Mouse (Mus musculus) brain, embryonic 18.5 days (tissue): ENCODE results near the gene Olfr523.

Experiments
- DNase-seq: peaks from one replicate; pipeline ENCODE4 v3.0.0-alpha.2; 2012; ENCODE audit warnings: low read depth, low spot score

Gene Olfr523

DNA sequence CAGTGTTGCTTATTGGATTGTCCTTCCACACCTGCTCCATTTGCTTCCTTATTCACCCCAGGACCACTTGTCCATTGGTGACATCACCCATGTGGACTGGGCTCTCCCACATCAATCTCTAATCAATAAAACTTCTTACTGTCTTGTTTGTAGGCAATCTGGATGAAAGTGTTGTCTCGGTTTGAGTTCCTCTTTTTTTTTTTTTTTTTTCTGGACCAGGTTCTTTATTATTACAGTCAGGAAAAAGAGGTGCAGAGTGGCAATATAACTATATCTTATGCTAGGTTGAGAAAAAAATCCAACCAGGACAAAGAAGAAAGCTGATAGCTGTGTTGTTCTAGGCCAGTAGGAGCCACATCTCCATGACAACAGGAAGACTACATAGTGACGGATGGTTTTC lies 7.7 kb downstream of the Olfr523 start:
- DNase-seq, result no peak

DNA sequence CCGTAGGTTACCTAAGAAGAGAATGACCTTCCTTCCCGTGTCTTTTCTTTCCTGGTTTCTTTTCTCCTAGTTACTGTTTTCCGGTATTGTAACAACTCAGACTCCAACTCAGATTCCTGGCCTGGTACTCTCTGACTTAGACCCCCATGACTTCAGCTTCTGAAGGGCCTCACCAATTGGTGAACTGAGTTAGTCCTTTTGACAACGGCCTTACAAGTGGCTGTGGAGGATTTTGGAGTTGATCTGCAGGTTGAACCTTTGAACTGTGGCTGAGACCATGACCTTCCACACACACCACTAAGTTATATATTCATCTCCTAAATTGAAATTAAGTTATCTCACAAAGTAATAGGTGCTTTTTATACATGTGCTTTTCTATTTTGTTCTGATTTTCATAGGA lies 11.2 kb downstream of the Olfr523 start:
- no peak for DNase-seq

DNA sequence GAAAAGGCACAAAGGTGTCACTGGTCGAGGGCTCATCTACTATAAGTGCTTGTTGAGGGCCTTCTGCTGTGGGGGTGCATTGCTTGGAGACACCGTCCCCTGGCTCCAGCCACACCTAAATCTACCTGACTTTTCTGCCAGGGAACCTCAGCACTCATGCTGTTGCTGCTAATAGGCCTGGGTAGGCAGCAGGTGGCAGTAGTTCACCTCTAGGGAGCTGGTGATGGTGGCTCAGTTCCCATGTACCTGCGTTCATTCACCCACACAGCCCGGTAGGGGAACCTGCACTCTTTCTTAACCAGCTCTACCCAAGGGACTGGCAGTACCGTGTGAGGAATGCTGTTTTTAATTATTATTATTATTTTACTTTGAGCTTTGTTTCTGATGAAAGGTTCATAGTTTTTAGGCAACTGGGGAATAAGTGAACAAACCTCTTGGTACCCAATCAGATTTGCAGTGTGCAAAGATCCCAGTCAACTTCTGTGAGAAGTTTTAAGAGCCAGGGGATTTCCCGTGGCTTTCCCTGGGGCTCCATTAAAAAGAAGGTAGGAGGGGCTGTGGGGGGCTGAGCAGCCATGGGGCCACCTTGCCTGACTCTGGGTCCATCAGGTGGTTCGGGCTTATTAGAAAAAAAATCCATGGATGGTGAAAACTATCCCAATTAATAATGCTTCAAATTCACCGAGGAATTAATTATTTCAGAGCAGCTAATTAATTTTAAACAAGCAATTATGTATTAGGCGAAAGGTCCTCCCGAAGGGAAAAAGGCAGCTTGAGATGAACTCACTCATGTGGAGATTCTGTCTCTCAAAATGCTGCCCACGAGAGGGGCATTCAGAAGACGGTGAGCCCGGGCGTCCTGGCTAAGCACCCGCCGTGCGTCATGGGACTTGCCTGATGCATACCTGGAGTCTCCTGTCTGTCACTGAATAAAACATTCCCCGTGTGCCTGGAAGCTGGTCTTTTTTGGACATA lies 13.9 kb downstream of the Olfr523 start:
- no peak for DNase-seq

DNA sequence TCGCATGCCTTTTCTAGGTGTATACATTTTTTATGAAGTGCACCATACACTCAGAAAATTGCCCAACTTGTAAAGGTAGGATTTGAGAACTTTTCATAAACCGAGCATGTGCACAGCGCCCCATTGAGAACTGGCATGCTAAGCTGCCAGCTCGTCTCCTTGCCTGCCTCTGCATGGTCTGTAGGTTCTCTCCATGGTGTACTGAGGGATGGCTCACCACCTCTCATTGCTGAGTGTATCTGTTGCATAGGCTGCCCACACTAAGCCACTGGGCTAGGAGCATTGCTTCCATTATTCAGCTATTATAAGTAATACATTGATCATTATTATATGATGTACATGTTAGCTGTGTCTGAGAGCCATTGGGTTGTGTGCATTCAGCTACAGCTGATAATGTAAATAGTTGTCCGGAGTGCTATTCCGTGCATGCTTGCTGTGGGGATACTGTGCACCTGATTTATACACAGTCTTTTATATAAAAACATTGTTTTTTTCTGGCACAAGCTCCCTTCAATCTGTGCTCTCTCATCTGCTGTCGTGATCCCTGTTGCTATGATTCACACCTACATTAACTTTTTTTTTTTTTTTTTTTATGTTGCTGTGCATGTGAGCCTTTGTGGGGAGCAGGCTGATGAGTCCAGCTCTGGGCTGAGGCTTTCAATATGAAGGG lies 14.8 kb downstream of the Olfr523 start:
- no peak for DNase-seq

DNA sequence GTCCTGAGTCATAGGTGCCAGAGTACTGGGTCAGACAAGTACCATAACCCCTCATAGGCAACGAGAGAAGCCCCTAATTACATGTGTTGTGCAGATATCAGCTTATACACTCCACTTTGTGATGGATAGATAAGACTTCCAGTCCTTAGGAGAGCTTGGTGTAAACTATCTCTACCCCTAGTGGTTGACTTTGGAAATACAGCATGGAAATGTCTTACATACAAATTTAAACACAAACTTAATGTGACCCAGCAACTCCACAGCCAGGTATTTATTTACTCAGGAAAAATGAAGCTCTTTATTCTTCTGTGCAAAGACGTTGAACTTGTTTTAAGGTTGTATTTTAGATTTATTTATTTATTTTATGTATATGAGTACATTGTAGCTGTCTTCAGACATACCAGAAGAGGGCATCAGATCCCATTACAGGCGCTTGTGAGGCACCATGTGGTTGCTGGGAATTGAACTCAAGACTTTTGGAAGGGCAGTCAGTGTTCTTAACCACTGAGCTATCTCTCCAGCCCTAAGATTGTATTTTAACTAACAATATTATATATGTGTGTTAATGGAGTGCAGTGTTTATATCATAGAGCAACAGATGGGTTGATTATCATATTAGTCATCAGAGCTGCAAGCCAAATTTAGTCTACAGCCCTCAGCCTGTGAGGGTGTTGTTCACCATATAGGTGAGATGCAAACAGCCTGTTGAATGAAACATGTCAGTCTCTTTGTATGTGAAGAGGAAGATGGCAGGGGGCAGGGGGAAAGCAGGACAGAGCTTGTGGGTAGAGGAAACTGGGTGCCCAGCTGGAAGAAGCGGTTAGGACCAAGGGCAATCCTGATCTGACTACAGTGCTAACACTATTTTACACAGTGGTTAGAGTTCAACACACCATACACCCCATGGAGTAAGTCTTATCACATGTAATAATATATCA lies 15.6 kb downstream of the Olfr523 start:
- DNase-seq, result no peak

DNA sequence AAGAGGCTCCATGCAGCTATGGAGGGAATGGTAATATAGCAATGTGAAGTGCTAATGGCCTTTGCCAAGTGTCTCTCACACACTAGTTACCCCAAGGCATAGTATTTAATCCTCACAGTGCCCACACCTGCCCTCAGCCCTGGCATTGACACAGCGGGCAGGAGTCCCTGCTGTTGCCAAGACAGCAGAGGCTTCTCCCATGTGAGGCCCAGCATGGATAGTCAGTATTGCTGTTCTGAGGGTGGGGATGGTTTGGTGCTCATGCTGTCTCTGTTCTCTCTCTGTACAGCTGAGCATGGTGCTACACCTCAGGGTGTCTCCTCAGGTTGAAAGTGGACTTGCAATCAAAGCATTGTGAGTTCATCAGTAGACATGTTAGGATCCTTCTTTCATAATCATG lies 17.4 kb downstream of the Olfr523 start:
- DNase-seq, result no peak

DNA sequence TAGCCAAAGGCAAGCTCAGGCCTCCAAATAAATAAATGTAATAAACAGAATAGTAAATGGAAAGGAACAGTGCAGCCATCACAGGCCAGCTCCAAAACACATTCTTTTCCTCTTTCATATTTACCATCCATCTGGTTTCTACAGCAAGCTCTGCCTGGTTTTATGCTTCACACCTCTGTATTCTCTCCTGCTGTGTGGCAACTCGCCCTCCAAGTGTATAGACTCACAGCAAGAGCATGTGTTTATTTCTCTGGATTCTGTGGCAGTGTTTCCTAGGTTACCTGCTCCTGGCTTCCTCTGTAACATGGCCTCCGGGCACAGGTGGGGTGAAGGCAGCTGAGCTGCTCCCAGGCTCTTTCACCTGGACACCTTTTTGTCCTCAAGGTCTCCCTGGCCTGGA lies 19.4 kb downstream of the Olfr523 start:
- DNase-seq, result no peak

DNA sequence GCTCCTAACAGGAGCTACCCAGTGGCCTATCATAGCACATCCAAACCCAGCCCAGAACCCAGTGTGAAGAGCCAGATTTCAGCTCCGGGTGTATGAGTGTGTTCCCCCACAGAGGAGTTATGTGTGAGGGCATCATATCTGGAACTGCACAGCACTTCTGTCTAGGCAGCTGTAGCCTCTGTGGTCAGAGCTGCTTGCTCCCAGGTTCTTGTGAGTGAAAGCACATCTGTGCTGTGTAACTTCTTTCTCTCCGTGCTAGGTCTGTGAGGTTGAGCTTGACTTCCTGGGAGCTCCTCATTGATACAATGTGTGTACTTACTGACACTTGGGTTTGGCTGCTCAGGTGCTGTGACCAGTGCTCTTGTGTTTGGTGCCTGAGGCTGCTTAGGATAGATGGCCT lies 19.8 kb downstream of the Olfr523 start:
- DNase-seq, result no peak

DNA sequence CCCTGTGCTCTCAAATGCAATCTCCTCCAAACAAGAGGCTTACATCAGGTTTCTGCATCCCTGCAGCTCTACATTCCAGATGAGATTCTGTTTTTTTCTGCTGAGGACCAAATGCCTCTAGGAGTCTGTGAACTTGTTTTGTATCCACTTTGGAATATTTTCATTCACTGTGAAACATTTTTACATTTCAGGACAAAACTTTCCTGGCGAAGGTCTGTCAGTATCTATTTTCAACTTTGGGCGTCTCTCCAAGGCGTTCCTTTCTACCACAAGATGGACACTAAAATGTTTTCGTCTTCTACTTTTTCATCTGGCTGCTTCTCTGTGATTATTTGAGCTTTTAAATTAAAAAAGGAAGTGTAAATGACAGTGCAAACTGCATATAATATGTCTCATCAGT lies 21.0 kb downstream of the Olfr523 start:
- DNase-seq, result no peak

DNA sequence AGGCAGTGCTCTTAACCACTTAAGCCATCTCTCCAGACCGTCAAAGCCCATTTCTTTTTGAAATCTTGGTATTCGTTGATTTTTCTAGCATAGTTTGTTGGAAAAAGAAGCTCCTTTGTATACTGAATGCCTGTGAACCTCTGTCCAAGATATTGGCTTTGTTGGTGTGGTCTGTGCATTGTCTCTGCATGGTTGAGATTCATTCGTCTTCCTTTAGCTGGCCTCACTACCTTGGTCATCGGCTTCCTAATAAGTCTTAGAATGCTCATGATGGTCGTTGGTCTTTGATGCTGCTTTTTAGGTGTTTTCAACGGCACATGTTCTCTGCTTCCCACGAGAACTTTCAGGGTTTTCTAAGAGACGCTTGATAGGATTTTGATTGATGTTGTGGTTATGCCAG lies 23.0 kb downstream of the Olfr523 start:
- DNase-seq, result no peak

DNA sequence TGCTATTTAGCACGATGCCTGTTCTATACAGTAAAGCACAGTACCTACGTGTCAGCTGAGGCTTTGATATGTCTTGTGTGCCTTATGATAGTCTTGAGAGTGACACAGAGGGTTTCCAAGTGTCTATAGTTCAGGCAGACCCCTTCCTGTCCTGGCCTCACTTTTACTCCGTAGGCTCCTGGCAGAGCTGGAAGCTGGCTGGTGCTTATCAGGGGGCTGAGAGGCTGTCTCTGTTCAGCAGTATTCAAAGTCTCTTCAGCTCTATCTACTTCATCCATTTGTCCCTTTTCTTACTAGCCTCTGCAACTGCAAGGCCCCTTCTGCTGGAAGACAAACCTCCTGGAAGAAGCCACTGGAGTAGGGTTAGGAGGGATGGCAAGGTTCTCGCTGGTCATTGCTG lies 28.1 kb downstream of the Olfr523 start:
- no peak for DNase-seq

DNA sequence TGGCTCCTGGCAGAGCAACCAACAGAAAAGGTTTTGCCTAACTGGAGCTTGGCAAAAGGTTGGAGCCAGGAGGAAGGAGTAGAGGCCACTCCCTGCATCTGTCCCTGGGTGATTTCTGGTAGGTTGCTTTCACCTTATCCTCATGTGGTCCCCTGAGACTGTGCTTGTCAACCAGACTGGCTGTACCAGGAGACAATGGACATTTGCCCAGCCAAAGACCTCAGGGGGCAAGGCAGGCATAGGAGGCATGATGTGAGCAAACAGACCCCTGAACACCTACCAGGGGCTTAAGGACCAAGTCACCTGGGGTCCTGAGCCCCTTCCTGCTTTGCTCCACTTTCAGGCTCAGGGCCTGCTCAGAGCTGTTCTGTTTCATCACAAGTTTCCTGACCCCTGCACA lies 32.8 kb downstream of the Olfr523 start, which contains the start of gene Olfr524:
Gene Olfr524 (minus strand): TSS at position 101 of the 400 bp plus-strand sequence.
- no peak for DNase-seq

DNA sequence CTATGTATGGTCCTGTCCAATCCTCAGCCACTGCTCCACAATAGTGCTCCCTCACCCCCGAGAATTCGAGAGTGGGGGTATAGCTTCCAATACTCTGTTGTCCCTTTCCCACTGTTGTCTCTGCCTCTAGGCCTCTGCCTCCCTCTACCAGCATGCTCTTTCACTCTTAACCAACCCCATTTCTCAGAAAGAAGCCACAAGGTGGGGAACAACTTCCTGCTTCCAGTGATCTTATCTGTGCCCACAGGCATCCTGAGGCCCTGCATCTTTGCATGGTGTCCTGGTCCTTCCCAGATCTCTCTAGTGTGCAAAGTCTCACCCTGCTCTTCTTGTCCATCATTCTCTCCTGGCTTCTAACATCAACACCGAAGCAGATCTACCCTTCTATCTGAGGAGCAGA lies 33.9 kb downstream of the Olfr523 start:
- DNase-seq, result no peak

DNA sequence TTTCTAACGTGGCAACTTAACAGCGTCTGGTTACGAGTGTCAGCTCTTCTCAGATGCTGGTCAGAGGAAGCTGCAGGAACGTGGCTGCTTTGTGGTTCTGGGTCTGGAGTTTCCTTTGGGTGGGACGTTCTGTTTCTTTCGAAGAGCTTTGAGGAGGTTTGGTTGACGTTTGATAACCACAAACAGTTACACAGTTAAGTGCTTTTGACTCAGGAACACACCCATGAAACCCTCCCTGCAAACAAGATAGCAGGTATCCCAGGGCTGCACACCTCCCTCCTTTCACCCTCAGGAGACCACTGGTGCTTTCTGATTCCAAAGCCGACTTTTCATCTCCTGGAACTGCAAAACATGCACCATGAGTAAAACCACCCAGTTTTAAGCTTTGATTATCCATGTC lies 35.1 kb downstream of the Olfr523 start:
- DNase-seq, result no peak

DNA sequence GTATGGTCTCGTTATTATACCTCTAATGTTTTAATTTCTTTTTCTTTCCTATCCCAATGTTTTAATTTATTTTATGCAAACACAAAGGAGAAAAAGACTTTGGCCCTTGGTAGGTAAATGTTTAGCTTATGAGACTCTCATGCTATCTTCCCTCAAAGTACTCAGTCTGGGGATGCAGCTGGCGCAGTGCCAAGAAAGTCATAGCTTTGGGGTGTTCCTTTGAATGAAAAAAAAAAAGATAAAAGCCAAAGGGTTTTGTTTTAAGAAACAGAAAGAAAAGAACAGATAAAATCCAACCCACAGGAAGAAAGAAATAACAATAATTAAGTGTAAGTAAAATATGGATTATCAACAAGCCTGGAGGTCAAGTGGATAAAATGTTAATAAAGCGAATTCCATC lies 35.7 kb downstream of the Olfr523 start:
- no peak for DNase-seq

DNA sequence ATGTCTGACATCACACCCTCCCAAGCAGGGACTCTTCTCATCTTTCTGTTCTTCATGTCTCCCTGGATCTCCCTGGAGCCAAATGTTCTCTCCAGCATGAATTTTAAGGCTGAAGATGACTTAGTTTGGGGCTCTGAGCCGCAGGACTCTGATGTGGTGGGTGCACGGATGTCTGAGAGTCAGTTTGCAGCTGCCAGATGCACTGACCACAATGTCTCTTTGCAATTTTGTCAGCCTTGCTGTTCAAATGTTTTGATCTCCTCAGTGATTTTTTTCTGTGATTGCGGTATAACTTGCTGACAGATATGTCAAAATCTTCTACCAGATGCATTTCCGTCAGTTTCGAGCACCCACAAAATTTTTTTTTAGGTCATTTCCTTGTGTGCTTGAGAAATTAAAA lies 40.8 kb downstream of the Olfr523 start:
- DNase-seq, result no peak

DNA sequence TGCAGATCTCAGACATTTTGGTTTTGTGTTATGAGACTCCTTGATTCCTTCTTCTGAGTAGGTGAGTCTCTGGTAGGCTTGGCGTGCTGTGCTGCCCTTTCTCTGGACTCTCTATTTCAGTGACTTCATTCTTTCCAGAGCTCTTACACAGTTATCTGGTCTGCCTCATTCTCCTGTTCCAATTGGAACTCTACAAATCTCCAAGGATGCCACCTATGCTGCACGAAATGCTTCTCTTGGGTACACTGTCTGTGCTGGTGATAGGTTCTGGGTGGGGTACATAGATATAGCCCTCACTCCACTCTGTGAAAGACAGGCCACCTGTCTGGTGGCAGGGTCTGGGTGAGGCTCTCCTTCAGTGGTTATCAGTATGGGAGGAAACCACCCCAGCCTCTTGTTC lies 45.0 kb downstream of the Olfr523 start, which contains the start of gene Cd163l1:
Gene Cd163l1 (plus strand): TSS at position 301 of the 400 bp plus-strand sequence.
- DNase-seq, result no peak

DNA sequence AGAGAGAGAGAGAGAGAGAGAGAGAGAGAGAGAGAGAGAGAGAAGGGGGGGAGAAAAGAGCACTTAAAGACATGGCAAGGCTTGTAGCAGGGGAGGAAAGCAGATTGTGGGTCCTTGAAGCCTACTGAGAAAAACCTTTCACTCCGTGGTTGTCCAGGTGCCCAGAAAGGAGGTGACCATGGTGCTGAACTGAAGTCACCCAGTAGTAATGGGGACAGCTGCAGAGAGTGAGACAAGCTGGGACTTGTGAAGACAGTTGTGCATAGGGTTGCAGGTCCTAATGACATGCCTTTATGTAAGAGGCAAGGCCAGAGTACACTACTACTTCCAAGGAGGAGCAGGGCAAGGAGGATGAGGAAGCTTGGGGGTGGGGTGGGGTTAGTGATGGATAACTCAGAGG lies 46.3 kb downstream of the Olfr523 start:
- DNase-seq, result no peak

DNA sequence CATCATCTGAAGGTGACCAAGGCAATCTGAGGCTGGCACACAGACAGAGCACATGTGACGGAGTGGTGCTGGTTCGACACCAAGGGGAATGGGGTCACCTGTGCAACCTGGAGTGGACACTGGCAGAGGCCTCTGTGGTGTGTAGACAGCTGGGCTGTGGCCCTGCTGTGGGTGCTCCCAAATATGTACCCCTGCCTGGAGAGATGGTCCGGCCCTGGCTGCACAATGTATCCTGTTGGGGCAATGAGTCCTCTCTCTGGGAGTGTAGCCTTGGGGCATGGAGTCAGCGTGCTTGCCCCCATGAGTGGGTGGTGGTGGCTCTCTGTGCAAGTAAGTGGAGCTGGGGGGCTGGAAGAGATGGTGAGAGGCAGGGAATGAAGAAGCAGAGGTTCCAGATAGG lies 47.4 kb downstream of the Olfr523 start:
- DNase-seq, result no peak

DNA sequence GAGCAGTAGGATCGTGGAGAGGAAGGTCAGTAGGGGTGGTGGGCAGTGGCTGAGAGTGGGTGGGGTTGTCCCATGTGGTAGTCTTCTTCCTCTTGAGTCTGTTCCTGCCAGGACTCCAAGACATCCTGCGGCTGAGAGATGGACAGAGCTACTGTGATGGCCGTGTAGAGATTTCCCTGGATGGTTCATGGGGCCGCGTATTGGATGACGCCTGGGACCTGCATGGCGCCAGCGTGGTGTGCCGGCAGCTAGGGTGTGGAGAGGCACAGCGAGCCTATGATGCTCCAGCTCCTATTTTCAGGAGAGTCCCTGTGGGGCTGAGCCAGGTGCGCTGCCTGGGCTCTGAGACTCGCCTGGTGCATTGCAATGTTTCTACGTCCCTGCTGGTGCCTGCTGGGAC lies 51.2 kb downstream of the Olfr523 start:
- DNase-seq, result no peak
